Mouse (Mus musculus) kidney, adult 2 months (tissue): ENCODE measurements around the gene Map4k2. TPM values are rescaled to one million over a fixed set of nuclear protein-coding genes. Genes with fewer than 3 reads are reported as not detected.

Experiments
- DNase-seq: peaks from one replicate; pipeline ENCODE4 v3.0.0; 2021
- H3K27ac ChIP-seq: fragments of 200-500 bp; 2 replicates; pipeline ENCODE4 v1.5.1; 2012; ENCODE audit warnings: low read depth, low read length, control low read depth, inconsistent platforms; ENCODE audit not compliant: insufficient read depth
- H3K27me3 ChIP-seq: fragments of 200-500 bp; replicated peaks from 2 replicates; pipeline ENCODE4 v1.6.1; 2012; ENCODE audit warnings: mild to moderate bottlenecking, moderate library complexity, low read length, inconsistent platforms; ENCODE audit not compliant: control insufficient read depth, insufficient read depth
- H3K36me3 ChIP-seq: fragments of 200-500 bp; 2 replicates; pipeline ENCODE4 v1.6.1; 2012; ENCODE audit warnings: mild to moderate bottlenecking, moderate library complexity, low read length, inconsistent platforms; ENCODE audit not compliant: control insufficient read depth, insufficient read depth
- H3K4me1 ChIP-seq: fragments of 200-500 bp; 2 replicates; pipeline ENCODE4 v1.6.1; 2011; ENCODE audit warnings: low read length; ENCODE audit not compliant: control insufficient read depth, insufficient read depth
- H3K4me3 ChIP-seq: fragments of 200-500 bp; 2 replicates; pipeline ENCODE4 v1.5.1; 2011; ENCODE audit warnings: mild to moderate bottlenecking, low read depth, low read length, control low read depth; ENCODE audit not compliant: insufficient read depth
- CTCF ChIP-seq: fragments of 200-500 bp; conservative IDR thresholded peaks from 2 replicates; pipeline ENCODE4 v1.5.1; 2011; ENCODE audit warnings: low read depth, mild to moderate bottlenecking, control low read depth, low read length, moderate library complexity, mixed read lengths; ENCODE audit not compliant: insufficient read depth, insufficient read length
- POLR2A ChIP-seq: fragments of 200-500 bp; IDR thresholded peaks from one replicate; pipeline ENCODE4 v1.6.1; 2011; ENCODE audit warnings: low read depth, low read length, control low read depth
- WGBS: fragments of 180-500 bp; shearing (Covaris S2); methylation state at CpG from one replicate; pipeline ENCODE4 v1.1.7; 2018; 5-methylcytosine and 5-hydroxymethylcytosine counted together
- polyA plus RNA-seq: library from polyadenylated mRNA; depleted of rRNA; stranded (reverse); fragments of >200 nt; gene quantifications from 2 replicates; pipeline ENCODE4 v1.2.3, GENCODE M21; 2012

Map4k2 gene
- polyA plus RNA-seq, 1 experiment = 92.3 TPM

DNA sequence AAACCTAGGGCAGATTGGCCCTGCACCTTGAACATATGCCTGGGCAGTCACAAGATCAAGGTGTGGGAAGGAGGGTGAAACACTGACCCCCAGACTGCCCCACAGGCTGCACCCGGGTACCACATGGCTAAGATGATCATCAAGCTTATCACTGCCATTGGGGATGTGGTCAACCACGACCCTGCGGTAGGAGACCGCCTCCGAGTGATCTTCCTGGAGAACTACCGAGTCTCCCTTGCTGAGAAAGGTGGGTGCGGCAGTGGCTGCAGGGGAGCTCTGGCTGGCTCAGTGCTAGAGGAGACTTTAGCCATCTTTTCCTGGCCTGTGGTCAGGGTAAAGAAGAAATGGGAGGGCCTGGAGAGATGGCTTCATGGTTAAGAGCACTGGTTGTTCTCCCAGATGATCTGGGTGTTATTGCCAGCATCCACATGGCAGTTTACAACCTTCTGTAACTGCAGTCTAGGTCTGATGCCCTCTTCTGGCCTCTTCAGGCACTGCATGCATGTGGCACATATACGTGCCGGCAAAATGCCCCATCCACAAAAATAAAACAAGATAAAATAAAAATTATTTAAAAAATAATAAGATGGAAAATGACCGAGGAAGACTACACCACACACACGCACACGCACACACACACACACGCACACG lies 51.9 kb downstream of the Map4k2 start:
- TF ChIP-seq POLR2A (no peak), CTCF (0 out of 2 replicates have a peak, but pooled peaks have one; percentile 11)
- WGBS = 92% methylated on average over 14 of the region's 14 CpGs
- H3K27me3 ChIP-seq = no peaks in the 10 kb centered on the region
- H3K36me3 ChIP-seq = no peaks in the 10 kb centered on the region
- no peak for DNase-seq
- H3K4me1 ChIP-seq = no peaks in the 10 kb centered on the region
- no peak overlapping the region for H3K27ac ChIP-seq
- H3K4me3 ChIP-seq = no peak overlapping the region

GRCm38 (mm10) chr19:6393637-6394036 lies 52.7 kb downstream of the Map4k2 start:
- 85% methylated on average over 16 of the region's 16 CpGs for WGBS
- TF ChIP-seq POLR2A (no peak), CTCF (no peak)
- no peak overlapping the region for H3K4me3 ChIP-seq
- no peaks in the 10 kb centered on the region for H3K36me3 ChIP-seq
- no peak for DNase-seq
- no peaks in the 10 kb centered on the region for H3K4me1 ChIP-seq
- H3K27ac ChIP-seq = no peak overlapping the region
- no peaks in the 10 kb centered on the region for H3K27me3 ChIP-seq

DNA sequence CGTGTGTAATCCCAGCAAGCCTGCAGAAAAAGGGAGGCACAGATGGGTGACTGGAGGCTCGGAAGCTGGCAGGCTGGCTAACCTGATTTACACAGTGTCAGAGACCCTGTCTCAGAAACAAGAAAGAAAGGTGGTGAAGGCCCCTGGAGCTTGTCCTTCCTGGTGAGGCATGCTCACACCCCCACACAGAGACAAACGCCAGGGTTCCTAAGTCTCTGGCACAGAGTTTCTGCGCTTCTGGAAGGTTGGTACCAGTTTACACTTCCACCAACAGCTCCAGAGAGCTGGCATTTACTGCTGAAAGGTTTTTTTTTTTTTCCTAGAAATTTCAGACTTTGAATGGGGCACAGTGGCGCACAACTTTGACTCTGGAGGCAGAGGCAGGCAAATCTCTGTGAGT lies 55.3 kb downstream of the Map4k2 start:
- no peaks in the 10 kb centered on the region for H3K4me1 ChIP-seq
- H3K36me3 ChIP-seq = no peaks in the 10 kb centered on the region
- TF ChIP-seq CTCF = no peak
- no peak for TF ChIP-seq POLR2A
- 90% methylated on average over 5 of the region's 5 CpGs for WGBS
- H3K27ac ChIP-seq = no peak overlapping the region
- no peaks in the 10 kb centered on the region; the same call in 1 of the 2 replicates for H3K27me3 ChIP-seq
- no peak overlapping the region for H3K4me3 ChIP-seq
- DNase-seq = no peak

- Histone ChIP-seq H3K4me3 (no peak overlapping the region), H3K27me3 (no peaks in the 10 kb centered on the region; the same call in 1 of the 2 replicates), H3K27ac (no peak overlapping the region), H3K4me1 (no peaks in the 10 kb centered on the region), H3K36me3 (no peaks in the 10 kb centered on the region)
- DNase-seq = peak; percentile 69
- WGBS = 58% methylated on average over 22 of the region's 22 CpGs
- no peak for TF ChIP-seq POLR2A
- TF ChIP-seq CTCF = no peak
Measured at GRCm38 (mm10) chr19:6397582-6398249, 56.8 kb downstream of the Map4k2 start.

DNA sequence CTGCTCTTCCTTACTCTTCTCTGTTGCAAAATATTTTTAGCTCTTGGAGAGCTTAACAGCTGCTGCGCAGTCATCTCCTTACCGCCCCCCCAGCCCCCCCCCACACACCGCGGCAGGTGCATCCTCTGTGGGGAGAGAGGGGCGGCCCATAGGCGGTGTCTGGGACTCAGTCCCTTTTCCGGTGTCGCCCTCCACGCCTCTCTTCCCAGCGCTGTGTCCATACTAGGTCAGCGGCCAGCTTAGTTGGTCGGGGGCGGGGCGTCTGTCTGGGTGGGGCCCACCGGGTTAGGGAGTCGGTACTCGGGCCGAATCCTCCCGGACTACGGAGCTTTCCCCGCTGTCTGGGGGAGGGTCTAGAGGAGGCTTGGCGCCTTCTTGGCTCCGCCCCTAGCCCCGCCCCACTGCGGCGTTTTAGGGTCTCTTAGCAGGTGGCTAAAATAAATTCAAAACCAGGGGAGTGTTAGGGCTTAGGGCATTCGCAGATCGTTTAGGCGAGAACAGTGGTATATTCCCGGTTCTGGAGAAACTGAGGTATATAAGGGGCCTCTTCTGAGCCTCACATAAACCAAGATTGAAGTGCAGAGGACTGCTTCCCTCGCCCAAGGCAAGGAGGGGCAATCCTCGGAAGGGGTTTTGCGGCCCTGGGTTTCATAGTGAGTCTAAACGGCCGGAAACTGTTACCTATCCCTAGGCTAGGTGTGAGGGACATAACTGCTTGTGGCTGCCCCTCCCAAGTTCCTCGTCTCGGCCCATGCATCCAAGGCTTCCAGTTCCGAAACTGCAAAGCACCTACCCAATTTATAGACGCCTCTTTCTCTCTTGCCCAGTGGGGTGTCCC lies 57.7 kb downstream of the Map4k2 start:
- DNase-seq = peak; percentile 83
- H3K4me1 ChIP-seq = no peaks in the 10 kb centered on the region
- TF ChIP-seq CTCF (no peak), POLR2A (no peak)
- H3K36me3 ChIP-seq = no peaks in the 10 kb centered on the region
- H3K4me3 ChIP-seq = peak overlapping the region; percentile 59
- H3K27me3 ChIP-seq = no peaks in the 10 kb centered on the region; the same call in 1 of the 2 replicates
- WGBS = 5% methylated on average over 39 of the region's 39 CpGs
- H3K27ac ChIP-seq = peak overlapping the region; percentile 34; the same call in 1 of the 2 replicates

DNA sequence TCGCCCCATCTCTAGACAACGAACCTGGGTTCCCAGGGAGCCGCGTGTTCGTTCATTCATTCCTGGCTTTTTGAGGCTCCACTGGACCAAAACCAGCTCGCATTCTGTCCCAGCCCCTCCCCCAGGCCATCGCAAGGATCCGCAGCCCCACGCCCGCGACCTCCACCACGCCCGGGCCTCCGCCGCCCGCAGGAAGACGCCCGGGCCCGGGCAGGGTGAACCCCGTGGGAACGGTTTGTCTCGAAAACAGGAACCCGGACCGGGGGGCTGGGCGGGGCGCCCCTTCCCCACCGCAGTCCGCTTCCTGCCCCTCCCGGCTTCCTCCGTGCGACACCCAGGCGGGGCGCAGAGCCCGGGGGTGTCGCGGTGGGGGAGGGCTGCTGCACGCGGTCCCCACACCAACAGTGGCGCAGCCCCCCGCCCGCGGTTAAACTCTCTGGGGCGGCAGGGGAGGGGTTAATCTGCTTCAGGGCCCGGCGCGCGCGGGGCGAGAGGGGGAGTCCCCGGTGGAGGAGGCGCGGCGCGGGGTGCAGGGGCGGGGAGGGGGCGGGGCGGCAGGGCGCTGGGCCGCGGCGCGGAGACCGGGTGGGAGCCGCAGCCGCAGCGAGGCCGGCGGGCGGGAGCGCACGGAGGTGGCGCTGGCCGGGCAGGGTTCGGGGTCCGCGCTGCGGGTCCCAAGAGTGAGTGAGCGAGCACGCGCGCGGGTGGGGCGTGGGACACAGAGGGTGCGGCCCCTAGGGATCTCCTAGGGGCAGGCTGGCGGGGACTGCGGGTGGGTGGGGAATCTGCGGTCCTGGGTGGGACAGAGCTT lies 58.6 kb downstream of the Map4k2 start, which contains the start of gene Rasgrp2:
Rasgrp2 (plus strand) TSS at position 56 of the 811 bp plus-strand sequence.
- 1% methylated on average over 79 of the region's 87 CpGs for WGBS
- DNase-seq = peak; percentile 76
- H3K4me1 ChIP-seq = no peaks in the 10 kb centered on the region

More for the DNA sequence above, 58.6 kb downstream of the Map4k2 start, which contains the start of gene Rasgrp2:
- no peaks in the 10 kb centered on the region; the same call in 1 of the 2 replicates for H3K27me3 ChIP-seq
- peak within 1 kb of the TSS; percentile 34; the same call in 1 of the 2 replicates for H3K27ac ChIP-seq
- no peaks in the 10 kb centered on the region for H3K36me3 ChIP-seq
- peak within 1 kb of the TSS; percentile 59 for H3K4me3 ChIP-seq
- no peak for TF ChIP-seq CTCF
- no peak for TF ChIP-seq POLR2A
